Mouse (Mus musculus): Measurements from ENCODE around the gene Nrp1. TPM values are rescaled to one million over a fixed set of nuclear protein-coding genes. Genes with fewer than 3 reads are reported as not detected.

Nrp1 gene
- total RNA-seq, 1 experiment, result 21.3 TPM

DNA sequence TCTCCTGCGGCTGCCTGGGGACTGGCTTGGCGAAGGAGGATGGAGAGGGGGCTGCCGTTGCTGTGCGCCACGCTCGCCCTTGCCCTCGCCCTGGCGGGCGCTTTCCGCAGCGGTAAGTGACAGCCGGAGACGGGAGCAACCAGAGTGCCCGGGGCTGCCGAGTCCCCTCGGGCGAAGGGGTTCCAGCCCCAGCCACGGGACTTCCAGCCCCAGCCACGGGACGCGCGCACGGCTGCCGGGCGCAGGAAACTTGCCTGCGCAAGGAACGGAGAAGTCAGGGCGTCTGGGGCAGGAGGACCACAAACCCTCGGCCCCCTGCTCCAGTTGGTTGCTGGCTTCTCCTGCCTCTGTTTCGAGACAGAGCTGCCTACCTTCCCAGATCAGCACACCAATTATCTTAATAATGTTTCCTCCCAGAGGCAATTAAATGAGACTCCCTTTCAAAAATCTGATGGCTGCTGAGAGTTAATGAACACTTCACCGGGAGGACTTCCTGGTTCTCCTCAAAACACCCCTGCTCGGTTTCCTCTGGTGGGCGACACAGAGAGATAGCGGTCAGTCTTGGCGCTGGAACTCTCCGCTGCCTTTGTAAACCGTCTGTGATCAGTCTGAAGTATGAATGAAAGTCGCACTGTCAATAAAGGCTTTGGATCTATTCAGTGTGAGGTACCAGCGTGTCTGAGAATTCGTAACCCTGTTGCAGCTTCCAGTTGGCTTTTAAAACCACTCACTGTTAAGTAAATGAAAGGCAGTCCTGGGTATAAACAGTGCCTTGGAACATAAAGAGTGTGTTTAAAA is 1.3 kb downstream of the Nrp1 start:
- H3K27ac ChIP-seq (ENCODE audit: insufficient read depth, low read depth, low read length, poor library complexity, severe bottlenecking), result no peak overlapping the region
- H3K9ac ChIP-seq (ENCODE audit: insufficient read depth, low read depth, low read length, poor library complexity, severe bottlenecking), result peak overlapping the region; percentile 33
- no peak for TF ChIP-seq ZC3H11A (IDR thresholded peaks at IDR 0.05; ENCODE audit: borderline replicate concordance, low read depth, low read length)
- peak overlapping the region; percentile 56 to 64 for H3K4me3 ChIP-seq (ENCODE audit: insufficient read depth in 1 of 2, low read depth in 1 of 2, low read length in 2 of 2, poor library complexity in 1 of 2, severe bottlenecking in 1 of 2)
- no peaks in the 10 kb centered on the region for H3K9me3 ChIP-seq (ENCODE audit: control insufficient read depth, insufficient read depth, low read depth, low read length)
- in situ Hi-C loops (cut with MboI; ENCODE audit: low sequenced_read_pairs in 2 of 2, unreplicated experiment in 2 of 2), result loop anchor here in 1 of 2 experiments (25.0 kb wide), 1 partner anchor 1022 kb away; no protein-coding TSS in a partner anchor
- peak; percentile 17 for DNase-seq (ENCODE audit: low read depth, low spot score)
- no peaks in the 10 kb centered on the region for H3K36me3 ChIP-seq (ENCODE audit: control insufficient read depth, insufficient read depth, low read length, poor library complexity, severe bottlenecking)
- peaks cover 0 to 5% of the 10 kb centered on the region in 2 experiments; a peak in 2 of 4 replicates for H3K4me1 ChIP-seq (ENCODE audit: control insufficient read depth in 2 of 2, insufficient read depth in 2 of 2, low read length in 2 of 2, poor library complexity in 1 of 2)

DNA sequence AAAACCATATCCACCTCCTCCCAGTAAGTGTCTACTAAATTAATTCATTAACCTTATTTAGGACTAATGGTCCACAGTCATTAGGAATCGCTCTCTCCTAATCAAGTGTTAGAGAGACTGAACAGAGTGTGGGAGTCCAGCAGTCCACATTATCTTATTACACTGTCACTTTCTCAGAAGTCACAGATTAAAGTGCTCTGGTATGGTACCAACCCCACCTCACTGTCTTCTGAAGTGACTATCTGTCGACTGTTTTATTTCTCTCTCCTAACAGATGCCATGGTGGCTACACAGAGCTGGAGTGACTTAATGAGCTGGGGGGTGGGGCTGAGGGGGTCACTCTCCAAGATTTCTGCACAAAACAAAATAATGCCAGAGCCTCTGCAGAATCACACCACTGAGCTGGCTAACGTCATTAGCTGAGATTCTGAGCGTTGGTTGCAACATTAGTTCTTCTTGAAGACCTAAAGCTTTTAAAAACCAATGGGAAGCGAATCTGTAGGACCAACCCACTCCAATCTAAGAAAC is 3.0 kb downstream of the Nrp1 start:
- Histone ChIP-seq H3K9me3 (ENCODE audit: control insufficient read depth, insufficient read depth, low read depth, low read length) (no peaks in the 10 kb centered on the region), H3K4me3 (ENCODE audit: insufficient read depth in 1 of 2, low read depth in 1 of 2, low read length in 2 of 2, poor library complexity in 1 of 2, severe bottlenecking in 1 of 2) (no peak overlapping the region), H3K36me3 (ENCODE audit: control insufficient read depth, insufficient read depth, low read length, poor library complexity, severe bottlenecking) (no peaks in the 10 kb centered on the region), H3K9ac (ENCODE audit: insufficient read depth, low read depth, low read length, poor library complexity, severe bottlenecking) (no peak overlapping the region), H3K27ac (ENCODE audit: insufficient read depth, low read depth, low read length, poor library complexity, severe bottlenecking) (no peak overlapping the region), H3K4me1 (ENCODE audit: control insufficient read depth in 2 of 2, insufficient read depth in 2 of 2, low read length in 2 of 2, poor library complexity in 1 of 2) (peaks cover 0 to 5% of the 10 kb centered on the region in 2 experiments; a peak in 2 of 4 replicates)
- DNase-seq (ENCODE audit: low read depth, low spot score), result no peak
- no peak for TF ChIP-seq ZC3H11A (IDR thresholded peaks at IDR 0.05; ENCODE audit: borderline replicate concordance, low read depth, low read length)
- in situ Hi-C loops (cut with MboI; ENCODE audit: low sequenced_read_pairs in 2 of 2, unreplicated experiment in 2 of 2), result loop anchor here in 1 of 2 experiments (25.0 kb wide), 1 partner anchor 1024 kb away; no protein-coding TSS in a partner anchor

DNA sequence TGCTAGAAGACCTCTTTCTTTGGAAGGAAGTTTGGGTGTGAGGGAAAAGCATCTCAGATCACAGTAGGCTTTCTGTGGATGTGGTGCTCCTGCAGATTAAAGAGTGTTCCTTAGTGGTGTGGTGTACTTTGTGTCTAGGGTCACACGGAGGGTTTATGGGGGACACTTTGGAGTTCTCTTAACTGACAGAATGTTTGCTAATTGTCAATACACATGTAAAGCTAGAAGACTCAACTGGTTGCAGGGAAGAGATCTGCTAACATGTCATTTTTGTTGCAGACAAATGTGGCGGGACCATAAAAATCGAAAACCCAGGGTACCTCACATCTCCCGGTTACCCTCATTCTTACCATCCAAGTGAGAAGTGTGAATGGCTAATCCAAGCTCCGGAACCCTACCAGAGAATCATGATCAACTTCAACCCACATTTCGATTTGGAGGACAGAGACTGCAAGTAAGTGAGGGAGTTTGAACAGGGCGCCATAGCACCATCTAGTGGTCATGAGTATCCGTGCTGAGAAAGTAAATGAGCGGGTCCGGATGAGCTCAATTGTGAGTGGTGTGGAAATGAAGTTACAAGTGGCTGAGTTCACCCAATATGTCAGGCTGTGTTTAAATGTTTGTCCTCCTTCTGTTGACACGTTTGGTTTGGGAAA is 4.7 kb downstream of the Nrp1 start:
- no peak for TF ChIP-seq ZNF384 (IDR thresholded peaks at IDR 0.05; ENCODE audit: low read depth, low read length)
- TF ChIP-seq HCFC1 (IDR thresholded peaks at IDR 0.05; ENCODE audit: borderline replicate concordance, insufficient read depth, low read length), result no peak
- TF ChIP-seq CHD2 (IDR thresholded peaks at IDR 0.05; ENCODE audit: low read depth, low read length), result no peak
- peak; percentile 73 for TF ChIP-seq ZC3H11A (IDR thresholded peaks at IDR 0.05; ENCODE audit: borderline replicate concordance, low read depth, low read length)
- Histone ChIP-seq H3K36me3 (ENCODE audit: control insufficient read depth, insufficient read depth, low read length, poor library complexity, severe bottlenecking) (no peaks in the 10 kb centered on the region), H3K4me3 (ENCODE audit: insufficient read depth in 1 of 2, low read depth in 1 of 2, low read length in 2 of 2, poor library complexity in 1 of 2, severe bottlenecking in 1 of 2) (no peak overlapping the region), H3K4me1 (ENCODE audit: control insufficient read depth in 2 of 2, insufficient read depth in 2 of 2, low read length in 2 of 2, poor library complexity in 1 of 2) (peaks cover 0 to 3% of the 10 kb centered on the region in 2 experiments; a peak in 1 of 4 replicates), H3K9me3 (ENCODE audit: control insufficient read depth, insufficient read depth, low read depth, low read length) (no peaks in the 10 kb centered on the region), H3K9ac (ENCODE audit: insufficient read depth, low read depth, low read length, poor library complexity, severe bottlenecking) (no peak overlapping the region), H3K27ac (ENCODE audit: insufficient read depth, low read depth, low read length, poor library complexity, severe bottlenecking) (no peak overlapping the region)
- in situ Hi-C loops (cut with MboI; ENCODE audit: low sequenced_read_pairs in 2 of 2, unreplicated experiment in 2 of 2), result loop anchor here in 1 of 2 experiments (25.0 kb wide), 1 partner anchor 1026 kb away; no protein-coding TSS in a partner anchor
- DNase-seq (ENCODE audit: low read depth, low spot score), result peak; percentile 69

DNA sequence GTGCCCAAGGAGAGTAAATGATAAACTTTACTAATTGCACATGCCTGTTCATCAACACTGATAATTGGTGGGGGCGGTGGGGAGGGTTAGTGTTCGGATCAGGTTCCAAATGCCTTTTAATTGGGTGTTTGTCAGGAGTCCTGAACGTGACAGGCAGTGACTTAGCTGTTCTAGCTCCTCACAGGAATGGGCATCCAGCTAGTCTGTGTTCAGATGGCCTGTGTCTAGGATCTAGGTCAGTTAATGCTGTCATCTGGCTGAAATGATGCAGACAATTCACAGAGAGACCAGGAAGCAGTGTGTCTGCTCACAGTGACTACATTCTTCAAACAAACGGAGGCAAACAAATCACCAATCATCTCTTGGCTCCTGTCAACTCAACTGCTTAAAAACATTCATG is 12.1 kb downstream of the Nrp1 start:
- no peaks in the 10 kb centered on the region for H3K36me3 ChIP-seq (ENCODE audit: control insufficient read depth, insufficient read depth, low read length, poor library complexity, severe bottlenecking)
- TF ChIP-seq ZC3H11A (IDR thresholded peaks at IDR 0.05; ENCODE audit: borderline replicate concordance, low read depth, low read length), result no peak
- no peak for TF ChIP-seq HCFC1 (IDR thresholded peaks at IDR 0.05; ENCODE audit: borderline replicate concordance, insufficient read depth, low read length)
- in situ Hi-C loops (cut with MboI; ENCODE audit: low sequenced_read_pairs in 2 of 2, unreplicated experiment in 2 of 2), result loop anchor here in 1 of 2 experiments (25.0 kb wide), 1 partner anchor 1033 kb away; no protein-coding TSS in a partner anchor
- no peaks in the 10 kb centered on the region for H3K9me3 ChIP-seq (ENCODE audit: control insufficient read depth, insufficient read depth, low read depth, low read length)
- no peak for DNase-seq (ENCODE audit: low read depth, low spot score)
- H3K27ac ChIP-seq (ENCODE audit: insufficient read depth, low read depth, low read length, poor library complexity, severe bottlenecking), result no peak overlapping the region
- H3K4me1 ChIP-seq (ENCODE audit: control insufficient read depth in 2 of 2, insufficient read depth in 2 of 2, low read length in 2 of 2, poor library complexity in 1 of 2), result no peaks in the 10 kb centered on the region
- no peak overlapping the region for H3K9ac ChIP-seq (ENCODE audit: insufficient read depth, low read depth, low read length, poor library complexity, severe bottlenecking)
- H3K4me3 ChIP-seq (ENCODE audit: insufficient read depth in 1 of 2, low read depth in 1 of 2, low read length in 2 of 2, poor library complexity in 1 of 2, severe bottlenecking in 1 of 2), result no peak overlapping the region
